In genomic region chr1:180331546-180332075, GRCm38 (mm10) we compare ENCODE assay signal across 8 mouse cellular contexts. TPM values are rescaled to one million over a fixed set of nuclear protein-coding genes. Genes with fewer than 3 reads are reported as not detected.
DNase-seq lines count a peak whose midpoint lies in the region; ATAC-seq and TF ChIP-seq lines count a peak whose summit lies in the region.

No protein-coding gene starts in this region.

- DNase-seq in layer of hippocampus, adult 2 months (ENCODE audit: low spot score in 2 of 2) = no peak
- DNase-seq in layer of hippocampus, adult 8-10 months (ENCODE audit: low spot score in 2 of 2) = no peak
- DNase-seq in intestine, embryonic 14.5 days (ENCODE audit: low spot score) = peak; percentile 79
- no peak for DNase-seq in left cerebral cortex, adult 9 months (ENCODE audit: low spot score in 2 of 2)

- H3K4me3 ChIP-seq in layer of hippocampus, adult 2 months = peak overlapping the region; percentile 76
- peak overlapping the region; percentile 86 for H3K4me3 ChIP-seq in bone marrow, adult 2 months (replicated peaks; ENCODE audit: control insufficient read depth, low read depth, low read length)
- H3K4me3 ChIP-seq in forebrain, embryonic 15.5 days = peak overlapping the region; percentile 56
- H3K4me3 ChIP-seq in intestine, embryonic 14.5 days (ENCODE audit: low read depth, low read length) = peak overlapping the region; percentile 83
- peak overlapping the region; percentile 68 for H3K4me3 ChIP-seq in lung, embryonic 15.5 days
- H3K4me3 ChIP-seq in stomach, embryonic 15.5 days (replicated peaks) = peak overlapping the region; percentile 78

- peak overlapping the region; percentile 98 for H3K4me2 ChIP-seq in forebrain, embryonic 15.5 days (replicated peaks)
- peak overlapping the region; percentile 82 for H3K4me2 ChIP-seq in intestine, embryonic 14.5 days (ENCODE audit: low read length)
- peak overlapping the region; percentile 98 for H3K4me2 ChIP-seq in lung, embryonic 15.5 days
- peak overlapping the region; percentile 97 for H3K4me2 ChIP-seq in stomach, embryonic 15.5 days

- H3K36me3 ChIP-seq in forebrain, embryonic 15.5 days = no peaks in the 10 kb centered on the region
- peaks cover 16% of the 10 kb centered on the region for H3K36me3 ChIP-seq in intestine, embryonic 14.5 days (ENCODE audit: control insufficient read depth, insufficient read depth, low read length)
- no peaks in the 10 kb centered on the region for H3K36me3 ChIP-seq in lung, embryonic 15.5 days
- H3K36me3 ChIP-seq in stomach, embryonic 15.5 days = 0 out of 2 replicates have a peak, but pooled peaks cover 2% of the 10 kb centered on the region

- peak overlapping the region; percentile 54 for H3K9ac ChIP-seq in forebrain, embryonic 15.5 days (replicated peaks)
- peak overlapping the region; percentile 89 for H3K9ac ChIP-seq in intestine, embryonic 14.5 days (ENCODE audit: low read length)
- peak overlapping the region; percentile 93 for H3K9ac ChIP-seq in lung, embryonic 15.5 days
- peak overlapping the region; percentile 73 for H3K9ac ChIP-seq in stomach, embryonic 15.5 days

- peak; percentile 44 for ATAC-seq in forebrain, embryonic 15.5 days (replicated peaks)
- ATAC-seq in intestine, embryonic 14.5 days (replicated peaks; ENCODE audit: low FRiP score, low TSS enrichment, low read depth) = no peak
- no peak; the same call in 1 of the 2 replicates for ATAC-seq in lung, embryonic 15.5 days (ENCODE audit: borderline replicate concordance, extremely low read depth, low FRiP score, low TSS enrichment)
- no peak for ATAC-seq in stomach, embryonic 15.5 days (ENCODE audit: insufficient read depth, low FRiP score, low read depth)

- no peaks in the 10 kb centered on the region for H3K9me3 ChIP-seq in forebrain, embryonic 15.5 days
- H3K9me3 ChIP-seq in intestine, embryonic 14.5 days (ENCODE audit: control insufficient read depth, low read length) = no peaks in the 10 kb centered on the region
- H3K9me3 ChIP-seq in lung, embryonic 15.5 days = no peaks in the 10 kb centered on the region
- H3K9me3 ChIP-seq in stomach, embryonic 15.5 days = no peaks in the 10 kb centered on the region

- under 1% methylated on average over 21 of the region's 21 CpGs for WGBS in bone marrow, adult 2 months
- 3% methylated on average over 21 of the region's 21 CpGs for WGBS in forebrain, embryonic 15.5 days
- WGBS in intestine, embryonic 14.5 days = under 1% methylated on average over 21 of the region's 21 CpGs
- WGBS in lung, embryonic 15.5 days = 1% methylated on average over 21 of the region's 21 CpGs
- WGBS in stomach, embryonic 15.5 days = under 1% methylated on average over 21 of the region's 21 CpGs

- peaks cover 12% of the 10 kb centered on the region; the same call in 1 of the 2 replicates for H3K27me3 ChIP-seq in forebrain, embryonic 15.5 days
- H3K27me3 ChIP-seq in intestine, embryonic 14.5 days (replicated peaks; ENCODE audit: control insufficient read depth, insufficient read depth, low read length) = no peaks in the 10 kb centered on the region
- H3K27me3 ChIP-seq in lung, embryonic 15.5 days = no peaks in the 10 kb centered on the region
- H3K27me3 ChIP-seq in stomach, embryonic 15.5 days (replicated peaks) = no peaks in the 10 kb centered on the region

- TF ChIP-seq CTCF in layer of hippocampus, adult 2 months (conservative IDR thresholded peaks at IDR 0.05) = no peak
- TF ChIP-seq CTCF in bone marrow, adult 2 months (IDR thresholded peaks at IDR 0.05; ENCODE audit: control insufficient read depth, insufficient read depth, low read length) = no peak

- TF ChIP-seq POLR2A in bone marrow, adult 2 months (IDR thresholded peaks at IDR 0.05; ENCODE audit: borderline replicate concordance, control insufficient read depth, low read depth, low read length) = 0 out of 2 replicates have a peak, but pooled peaks have one; percentile 10

- H3K27ac ChIP-seq in layer of hippocampus, adult 2 months = peak overlapping the region; percentile 93
- H3K27ac ChIP-seq in bone marrow, adult 2 months (ENCODE audit: control insufficient read depth, insufficient read depth, low read depth, low read length, poor library complexity) = peak overlapping the region; percentile 93
- H3K27ac ChIP-seq in forebrain, embryonic 15.5 days (replicated peaks) = no peak overlapping the region
- H3K27ac ChIP-seq in intestine, embryonic 14.5 days (ENCODE audit: low read depth) = peak overlapping the region; percentile 90
- peak overlapping the region; percentile 94 for H3K27ac ChIP-seq in lung, embryonic 15.5 days
- peak overlapping the region; percentile 95; the same call in 1 of the 2 replicates for H3K27ac ChIP-seq in stomach, embryonic 15.5 days

- peaks cover 3% of the 10 kb centered on the region; the same call in 1 of the 2 replicates for H3K4me1 ChIP-seq in bone marrow, adult 2 months (ENCODE audit: control insufficient read depth, insufficient read depth, low read length)
- H3K4me1 ChIP-seq in forebrain, embryonic 15.5 days = peaks cover 35% of the 10 kb centered on the region
- peaks cover 36% of the 10 kb centered on the region for H3K4me1 ChIP-seq in intestine, embryonic 14.5 days (replicated peaks; ENCODE audit: control insufficient read depth, insufficient read depth, low read length)
- peaks cover 62% of the 10 kb centered on the region for H3K4me1 ChIP-seq in lung, embryonic 15.5 days
- H3K4me1 ChIP-seq in stomach, embryonic 15.5 days = peaks cover 40% of the 10 kb centered on the region

RNA-seq across cellular contexts. Expression of gene Itpkb, which starts 1.3 kb away (rescaled TPM):
- 10 to 100 TPM; 26.3 to 28.3 TPM for total RNA-seq in layer of hippocampus, adult 2 months (2021)
- total RNA-seq in layer of hippocampus, adult 8-10 months (2022) = 10 to 100 TPM; 26.6 to 39.1 (median 32.4) TPM
- 11.4 and 18.1 TPM in 2 replicates for polyA plus RNA-seq in bone marrow, adult 2 months (2011; ENCODE audit: insufficient read depth, insufficient read length, low replicate concordance, missing spikeins)
- 2.3 and 2.4 TPM in 2 replicates for polyA plus RNA-seq in forebrain, embryonic 15.5 days (2015; fragmentation: Nextera tagmentation; extraction: Ambion mirVana)
- 6.7 and 8.3 TPM in 2 replicates for polyA plus RNA-seq in intestine, embryonic 14.5 days (2014; fragmentation: Nextera tagmentation; extraction: Ambion mirVana)
- 9.9 and 10.9 TPM in 2 replicates for polyA plus RNA-seq in lung, embryonic 15.5 days (2015; fragmentation: Nextera tagmentation; extraction: Ambion mirVana)
- polyA plus RNA-seq in stomach, embryonic 15.5 days (2015; fragmentation: Nextera tagmentation; extraction: Ambion mirVana) = 8.9 and 9.4 TPM in 2 replicates
